In the genomic region with DNA sequence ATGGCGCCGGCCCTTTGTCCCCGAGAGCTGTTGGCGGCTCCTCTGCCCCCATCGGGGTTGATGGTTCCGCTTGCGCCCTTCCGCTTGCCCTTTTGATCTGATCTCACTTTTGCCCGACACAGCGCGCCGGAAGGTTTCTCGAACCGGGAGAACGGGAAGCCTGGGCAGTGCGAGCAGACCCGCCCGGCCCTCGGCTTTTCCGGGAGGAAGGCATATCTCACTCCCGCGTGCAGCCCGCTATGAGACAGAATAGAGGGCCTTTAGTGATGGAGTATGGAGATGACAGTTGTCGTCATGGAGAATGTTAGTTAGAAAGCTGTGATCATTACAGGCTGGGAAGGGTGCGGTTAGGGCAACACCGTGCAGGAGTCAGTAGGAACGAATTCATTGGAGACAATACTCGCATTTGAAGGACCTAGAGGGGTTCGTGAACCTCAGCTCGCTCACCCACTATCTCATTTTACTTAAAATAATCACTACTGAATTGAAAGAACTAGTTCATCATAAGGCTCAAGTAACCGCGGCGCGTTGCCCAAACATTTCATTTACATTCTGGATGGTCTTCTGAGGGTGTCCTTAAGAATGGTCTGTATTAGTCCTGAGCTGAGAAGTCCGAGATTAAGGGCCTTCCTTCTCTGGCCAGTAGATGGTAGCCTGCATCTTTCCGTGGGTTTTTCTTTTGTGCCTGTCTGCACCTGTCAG, we compare ENCODE assay signal across 7 mouse cellular contexts.
A peak's percentile ranks its signal among the peaks of the same experiment; 100 is the strongest.
DNase-seq lines count a peak whose midpoint lies in the region; ATAC-seq and TF ChIP-seq lines count a peak whose summit lies in the region.

No protein-coding gene starts in this region.

- peak; percentile 63 for ATAC-seq in embryonic facial prominence, embryonic 14.5 days (ENCODE audit: low read depth)
- peak; percentile 73 for ATAC-seq in limb, embryonic 13.5 days (ENCODE audit: low FRiP score, low read depth)
- no peak; the same call in 1 of the 2 replicates for ATAC-seq in monocyte, adult 5-6 weeks (replicated peaks; ENCODE audit: insufficient number of reproducible peaks, low FRiP score, low TSS enrichment, poor library complexity, severe bottlenecking)

- peak overlapping the region; percentile 81 for H3K9ac ChIP-seq in liver, adult 2 months (ENCODE audit: low read depth, low read length)
- H3K9ac ChIP-seq in embryonic facial prominence, embryonic 14.5 days (ENCODE audit: low read depth, low read length) = peak overlapping the region; percentile 96
- peak overlapping the region; percentile 93 for H3K9ac ChIP-seq in limb, embryonic 13.5 days

- peaks cover 10% of the 10 kb centered on the region for H3K36me3 ChIP-seq in liver, adult 2 months (ENCODE audit: control insufficient read depth, insufficient read depth, low read length)
- peaks cover 12% of the 10 kb centered on the region for H3K36me3 ChIP-seq in embryonic facial prominence, embryonic 14.5 days (ENCODE audit: control insufficient read depth, insufficient read depth, low read length)
- peaks cover 12% of the 10 kb centered on the region for H3K36me3 ChIP-seq in limb, embryonic 13.5 days

- peak; percentile 68; the same call in 1 of the 2 replicates for TF ChIP-seq POLR2A in liver, adult 2 months (IDR thresholded peaks at IDR 0.05; ENCODE audit: extremely low read depth, insufficient read depth, low read length)
- peak; percentile 54; the same call in 1 of the 2 replicates for TF ChIP-seq POLR2A in bone marrow, adult 2 months (IDR thresholded peaks at IDR 0.05; ENCODE audit: borderline replicate concordance, control insufficient read depth, low read depth, low read length)
- no peak; the same call in 1 of the 2 replicates for TF ChIP-seq POLR2A in olfactory bulb, adult 2 months (IDR thresholded peaks at IDR 0.05; ENCODE audit: insufficient read depth, low read depth, low read length)

- no peaks in the 10 kb centered on the region for H3K27me3 ChIP-seq in liver, adult 2 months (ENCODE audit: control insufficient read depth, insufficient read depth, low read length)
- no peaks in the 10 kb centered on the region for H3K27me3 ChIP-seq in embryonic facial prominence, embryonic 14.5 days (replicated peaks; ENCODE audit: control insufficient read depth, insufficient read depth, low read length)
- no peaks in the 10 kb centered on the region for H3K27me3 ChIP-seq in limb, embryonic 13.5 days

- TF ChIP-seq CTCF in liver, adult 2 months (IDR thresholded peaks at IDR 0.05; ENCODE audit: low read depth, low read length) = no peak
- no peak for TF ChIP-seq CTCF in bone marrow, adult 2 months (IDR thresholded peaks at IDR 0.05; ENCODE audit: control insufficient read depth, insufficient read depth, low read length)
- TF ChIP-seq CTCF in olfactory bulb, adult 2 months (IDR thresholded peaks at IDR 0.05; ENCODE audit: insufficient read depth, low read depth, low read length) = no peak

- WGBS in liver, adult 2 months = under 1% methylated on average over 36 of the region's 36 CpGs
- under 1% methylated on average over 36 of the region's 36 CpGs for WGBS in bone marrow, adult 2 months
- under 1% methylated on average over 36 of the region's 36 CpGs for WGBS in embryonic facial prominence, embryonic 14.5 days
- WGBS in limb, embryonic 13.5 days = under 1% methylated on average over 36 of the region's 36 CpGs
- under 1% methylated on average over 36 of the region's 36 CpGs for WGBS in olfactory bulb, adult 2 months

- no peak for DNase-seq in liver, adult 2 months (ENCODE audit: extremely low read depth, low read depth, low spot score)
- no peak for DNase-seq in liver
- peak; percentile 63 for DNase-seq in embryonic facial prominence, embryonic 14.5 days (ENCODE audit: low spot score)

- H3K4me2 ChIP-seq in embryonic facial prominence, embryonic 14.5 days (ENCODE audit: low read depth, low read length) = peak overlapping the region; percentile 62
- H3K4me2 ChIP-seq in limb, embryonic 13.5 days (replicated peaks) = peak overlapping the region; percentile 70

- peaks cover 10% of the 10 kb centered on the region for H3K4me1 ChIP-seq in liver, adult 2 months (ENCODE audit: control insufficient read depth, insufficient read depth, low read length)
- H3K4me1 ChIP-seq in bone marrow, adult 2 months (ENCODE audit: control insufficient read depth, insufficient read depth, low read length) = no peaks in the 10 kb centered on the region
- H3K4me1 ChIP-seq in embryonic facial prominence, embryonic 14.5 days (ENCODE audit: control insufficient read depth, insufficient read depth, low read length) = peaks cover 10% of the 10 kb centered on the region; the same call in 1 of the 2 replicates
- peaks cover 22% of the 10 kb centered on the region for H3K4me1 ChIP-seq in limb, embryonic 13.5 days
- 0 out of 2 replicates have a peak, but pooled peaks cover 2% of the 10 kb centered on the region for H3K4me1 ChIP-seq in olfactory bulb, adult 2 months (ENCODE audit: control insufficient read depth, insufficient read depth, low read length)

- H3K4me3 ChIP-seq in liver, adult 2 months (ENCODE audit: insufficient read depth, low read depth, low read length) = peak overlapping the region; percentile 65
- peak overlapping the region; percentile 82 for H3K4me3 ChIP-seq in bone marrow, adult 2 months (replicated peaks; ENCODE audit: control insufficient read depth, low read depth, low read length)
- H3K4me3 ChIP-seq in embryonic facial prominence, embryonic 14.5 days (ENCODE audit: low read depth, low read length) = peak overlapping the region; percentile 85
- H3K4me3 ChIP-seq in limb, embryonic 13.5 days = peak overlapping the region; percentile 77
- H3K4me3 ChIP-seq in olfactory bulb, adult 2 months (ENCODE audit: insufficient read depth, low read depth, low read length) = peak overlapping the region; percentile 60

- H3K27ac ChIP-seq in liver, adult 2 months (replicated peaks; ENCODE audit: insufficient read depth, low read depth, low read length) = peak overlapping the region; percentile 88
- peak overlapping the region; percentile 96 for H3K27ac ChIP-seq in bone marrow, adult 2 months (ENCODE audit: control insufficient read depth, insufficient read depth, low read depth, low read length, poor library complexity)
- H3K27ac ChIP-seq in embryonic facial prominence, embryonic 14.5 days (replicated peaks; ENCODE audit: low read depth, low read length) = peak overlapping the region; percentile 100
- H3K27ac ChIP-seq in limb, embryonic 13.5 days = peak overlapping the region; percentile 100
- H3K27ac ChIP-seq in olfactory bulb, adult 2 months (ENCODE audit: insufficient read depth, low read depth, low read length) = peak overlapping the region; percentile 90

- no peaks in the 10 kb centered on the region for H3K9me3 ChIP-seq in embryonic facial prominence, embryonic 14.5 days (ENCODE audit: control insufficient read depth, low read length)
- no peaks in the 10 kb centered on the region for H3K9me3 ChIP-seq in limb, embryonic 13.5 days

- peaks cover 3% of the 10 kb centered on the region; the same call in 1 of the 2 replicates for H3K79me2 ChIP-seq in liver, adult 2 months (ENCODE audit: control insufficient read depth, insufficient read depth, low read length)
